Mouse (Mus musculus) CH12.LX (cell line): ENCODE measurements around the gene Olfr1309. TPM values are rescaled to one million over a fixed set of nuclear protein-coding genes. Genes with fewer than 3 reads are reported as not detected.
"Not testable (repeated sequence)": the region's sequence is repeated elsewhere in the genome, so short reads cannot be mapped to it uniquely, and the experiment has no call there.

ENCODE experiments used
- DNase-seq: peaks from one replicate; pipeline ENCODE4 v3.0.0-alpha.2; 2013; ENCODE audit errors: extremely low read depth
- H3K27ac ChIP-seq: 2 replicates; pipeline ENCODE4 v1.5.1; 2012; ENCODE audit warnings: low read depth, mild to moderate bottlenecking, control low read depth, moderate library complexity; ENCODE audit not compliant: insufficient read depth
- H3K27me3 ChIP-seq: replicated peaks from 2 replicates; pipeline ENCODE3; 2012; ENCODE audit warnings: inconsistent platforms
- H3K36me3 ChIP-seq, 2 experiments: replicated peaks in 1 of 2; 2 replicates each; pipeline versions ENCODE3 to v1.6.1; 2012; ENCODE audit warnings: inconsistent platforms in 1 of 2, low read length in 1 of 2, mild to moderate bottlenecking in 1 of 2, mixed read lengths in 1 of 2, moderate library complexity in 1 of 2; ENCODE audit not compliant: control insufficient read depth in 1 of 2, insufficient read depth in 1 of 2
- H3K4me1 ChIP-seq, 2 experiments: 2 replicates each; pipeline ENCODE4 v1.6.1; 2012; ENCODE audit warnings: inconsistent platforms in 1 of 2, moderate library complexity in 1 of 2; ENCODE audit not compliant: insufficient read depth in 2 of 2, control insufficient read depth in 1 of 2
- H3K4me2 ChIP-seq: 2 replicates; pipeline ENCODE4 v1.6.1; 2012; ENCODE audit warnings: low read depth, mild to moderate bottlenecking, control low read depth; ENCODE audit not compliant: poor library complexity, insufficient read depth, severe bottlenecking
- H3K4me3 ChIP-seq, 3 experiments: fragments of 150-350 bp in 1 of 3; sonication (generic) in 1 of 3; replicated peaks in 1 of 3; 2 replicates each; pipeline versions ENCODE3 to v1.5.1; 2011 to 2012; ENCODE audit warnings: low read depth in 2 of 3, low read length in 2 of 3, mild to moderate bottlenecking in 2 of 3, moderate library complexity in 2 of 3, control low read depth in 1 of 3, improper control_type of control experiment in 1 of 3, inconsistent platforms in 1 of 3, mixed read lengths in 1 of 3; ENCODE audit not compliant: poor library complexity in 1 of 3
- H3K79me2 ChIP-seq: replicated peaks from 2 replicates; pipeline ENCODE4 v1.6.1; 2012; ENCODE audit warnings: mild to moderate bottlenecking, moderate library complexity; ENCODE audit not compliant: control insufficient read depth, poor library complexity, insufficient read depth, severe bottlenecking; ENCODE audit errors: extremely low read depth
- H3K9ac ChIP-seq: 2 replicates; pipeline ENCODE4 v1.6.1; 2012; ENCODE audit warnings: low read depth, mild to moderate bottlenecking, control low read depth, moderate library complexity; ENCODE audit not compliant: insufficient read depth
- H3K9me3 ChIP-seq: replicated peaks from 2 replicates; pipeline ENCODE3; 2012; ENCODE audit warnings: low read length, inconsistent platforms, mixed read lengths
- BHLHE40 ChIP-seq: IDR thresholded peaks from 2 replicates; pipeline ENCODE4 v1.6.1; 2011; ENCODE audit warnings: mild to moderate bottlenecking, low read depth, low read length, improper control_type of control experiment
- CTCF ChIP-seq, 2 experiments: IDR thresholded peaks in 1 of 2; conservative IDR thresholded peaks in 1 of 2; 2 replicates each; pipeline ENCODE4 v1.5.1; 2011 to 2012; ENCODE audit warnings: low read depth in 2 of 2, low read length in 2 of 2, improper control_type of control experiment in 1 of 2, inconsistent platforms in 1 of 2, mild to moderate bottlenecking in 1 of 2, moderate library complexity in 1 of 2
- E2F4 ChIP-seq: IDR thresholded peaks from 2 replicates; pipeline ENCODE4 v1.6.1; 2011; ENCODE audit warnings: low read depth, low read length, improper control_type of control experiment; ENCODE audit not compliant: insufficient replicate concordance
- ELF1 ChIP-seq: IDR thresholded peaks from 2 replicates; pipeline ENCODE4 v1.6.1; 2014; ENCODE audit warnings: low read depth, mild to moderate bottlenecking, inconsistent platforms, low read length, improper control_type of control experiment
- ETS1 ChIP-seq: conservative IDR thresholded peaks from 2 replicates; pipeline ENCODE4 v1.6.1; 2012; ENCODE audit warnings: low read depth, mild to moderate bottlenecking, inconsistent platforms, low read length, improper control_type of control experiment, moderate library complexity
- GABPA ChIP-seq: IDR thresholded peaks from 2 replicates; pipeline ENCODE4 v1.6.1; 2012; ENCODE audit warnings: low read depth, low read length, improper control_type of control experiment, inconsistent platforms; ENCODE audit not compliant: insufficient replicate concordance
- HCFC1 ChIP-seq: IDR thresholded peaks from 2 replicates; pipeline ENCODE4 v1.6.1; 2012; ENCODE audit warnings: low read depth, mild to moderate bottlenecking, inconsistent platforms, low read length, improper control_type of control experiment
- JUND ChIP-seq: conservative IDR thresholded peaks from 2 replicates; pipeline ENCODE4 v1.6.1; 2011; ENCODE audit warnings: low read depth, low read length, improper control_type of control experiment
- MAFK ChIP-seq: IDR thresholded peaks from 2 replicates; pipeline ENCODE4 v1.6.1; 2011; ENCODE audit warnings: low read length, improper control_type of control experiment; ENCODE audit not compliant: insufficient replicate concordance
- MAX ChIP-seq: IDR thresholded peaks from 2 replicates; pipeline ENCODE4 v1.6.1; 2011; ENCODE audit warnings: low read length, improper control_type of control experiment
- MAZ ChIP-seq: IDR thresholded peaks from 2 replicates; pipeline ENCODE4 v1.6.1; 2012; ENCODE audit warnings: low read depth, mild to moderate bottlenecking, inconsistent platforms, low read length, improper control_type of control experiment, moderate library complexity
- MEF2A ChIP-seq: IDR thresholded peaks from 2 replicates; pipeline ENCODE4 v1.6.1; 2014; ENCODE audit warnings: low read depth, mild to moderate bottlenecking, inconsistent platforms, low read length, improper control_type of control experiment, borderline replicate concordance
- MYC ChIP-seq: IDR thresholded peaks from 2 replicates; pipeline ENCODE4 v1.6.1; 2011; ENCODE audit warnings: low read depth, mild to moderate bottlenecking, improper control_type of control experiment, low read length
- POLR2A ChIP-seq: IDR thresholded peaks from 2 replicates; pipeline ENCODE4 v1.6.1; 2011; ENCODE audit warnings: low read depth, mild to moderate bottlenecking, improper control_type of control experiment, low read length
- POLR2AphosphoS2 ChIP-seq: IDR thresholded peaks from 2 replicates; pipeline ENCODE4 v1.6.1; 2011; ENCODE audit warnings: low read depth, low read length, improper control_type of control experiment
- USF2 ChIP-seq: conservative IDR thresholded peaks from 2 replicates; pipeline ENCODE4 v1.6.1; 2011; ENCODE audit warnings: low read depth, low read length, improper control_type of control experiment
- ZC3H11A ChIP-seq: IDR thresholded peaks from 2 replicates; pipeline ENCODE4 v1.6.1; 2012; ENCODE audit warnings: low read depth, mild to moderate bottlenecking, inconsistent platforms, low read length, improper control_type of control experiment
- dilution Hi-C: fragments of 300-500 bp; cut with MboI; formaldehyde crosslinking; loops from 2 replicates; pipeline ENCODE4 v1.14.3; 2020; ENCODE audit warnings: low sequenced_read_pairs; ENCODE audit not compliant: extremely low pct_unique_long_range_greater_than_20kb, extremely low pct_ligation_motif_present
- in situ Hi-C: fragments of 300-500 bp; cut with MboI; formaldehyde crosslinking; loops from 3 replicates; pipeline ENCODE4 v1.14.3; 2019; ENCODE audit warnings: low sequenced_read_pairs, low pct_ligation_motif_present, low pct_unique_long_range_greater_than_20kb, mixed read lengths
- polyA plus RNA-seq: library from polyadenylated mRNA; unstranded; fragments of >175 nt; gene quantifications from 2 replicates; pipeline ENCODE4 v1.2.1, GENCODE M21; 2012; ENCODE audit warnings: low read depth; ENCODE audit not compliant: insufficient read length
- total RNA-seq, 2 experiments: library from RNA; depleted of rRNA; stranded (reverse); fragments of 300-350 nt in 1 of 2; fragments of >200 nt in 1 of 2; gene quantifications; 2 replicates each; pipeline ENCODE4 v1.2.3; 2012 to 2014

The Olfr1309 gene
- total RNA-seq (2012; rRNA removed) (not detected in 2 replicates), total RNA-seq (2014; rRNA removed) (not detected in 2 replicates), polyA plus RNA-seq (not detected in 2 replicates)

DNA sequence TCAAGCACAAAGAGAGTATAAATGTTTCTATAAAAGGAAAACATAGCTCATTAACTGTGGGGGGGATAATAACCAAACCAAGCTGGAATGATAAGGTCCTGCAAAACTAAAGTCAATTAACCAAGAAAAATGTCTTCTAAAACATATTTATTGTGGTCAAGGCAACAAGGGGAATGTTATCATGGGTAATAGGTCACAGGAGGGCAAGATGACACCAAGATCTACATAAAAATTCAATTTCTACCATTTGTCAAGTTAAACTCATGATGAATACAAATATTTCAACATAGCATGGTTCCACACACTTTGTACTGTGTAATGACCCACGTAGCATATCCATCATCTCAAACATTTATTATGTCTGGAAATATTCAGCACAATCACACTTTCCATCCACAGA lies at the start of gene Olfr1309:
TSS of gene Olfr1309 (minus strand) at position 101 of the 400 bp plus-strand sequence.
- Histone ChIP-seq H3K36me3 (no peaks in the 10 kb centered on the region), H3K79me2 (no peaks in the 10 kb centered on the region), H3K9ac (no peak within 1 kb of the TSS), H3K9me3 (no peaks in the 10 kb centered on the region), H3K4me1 (no peaks in the 10 kb centered on the region), H3K4me2 (no peak within 1 kb of the TSS), H3K4me3 (no peak within 1 kb of the TSS), H3K27ac (no peak within 1 kb of the TSS), H3K27me3 (peaks cover 8% of the 10 kb centered on the region)
- DNase-seq = no peak
- TF ChIP-seq BHLHE40 = no peak
- TF ChIP-seq CTCF (conservative IDR thresholded peaks at IDR 0.05 in 1 of 2, IDR thresholded peaks at IDR 0.05 in 1 of 2; ENCODE audit: low read depth in 2 of 2, low read length in 2 of 2) = no peak
- dilution Hi-C loops = no loop called here
- in situ Hi-C loops = no loop called here

DNA sequence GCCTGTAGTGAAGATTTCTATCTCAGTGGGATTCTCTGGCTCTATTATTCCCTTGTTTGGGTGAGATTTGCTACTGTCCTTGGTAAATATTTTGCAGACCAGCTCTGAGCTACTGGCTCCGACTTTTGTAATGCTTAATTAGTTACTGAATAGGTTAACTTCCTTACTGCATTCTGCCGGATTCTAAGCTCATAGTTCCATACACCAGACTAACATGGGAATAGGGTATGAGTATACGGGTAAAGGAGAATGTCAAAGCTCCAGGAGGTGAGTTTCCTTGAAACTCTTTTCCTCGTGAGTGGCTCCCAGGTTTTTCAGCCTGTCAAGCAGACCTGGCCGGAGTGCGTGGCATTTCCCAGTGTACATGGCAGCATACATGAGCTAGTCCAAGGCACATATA lies 36.9 kb upstream of the Olfr1309 start:
- H3K27ac ChIP-seq, H3K4me2 ChIP-seq, H3K4me3 ChIP-seq, dilution Hi-C loops, H3K36me3 ChIP-seq, H3K4me1 ChIP-seq, H3K79me2 ChIP-seq, in situ Hi-C loops, H3K9me3 ChIP-seq, DNase-seq, H3K9ac ChIP-seq: not testable (repeated sequence)
- H3K27me3 ChIP-seq = peaks cover 48% of the 10 kb centered on the region

DNA sequence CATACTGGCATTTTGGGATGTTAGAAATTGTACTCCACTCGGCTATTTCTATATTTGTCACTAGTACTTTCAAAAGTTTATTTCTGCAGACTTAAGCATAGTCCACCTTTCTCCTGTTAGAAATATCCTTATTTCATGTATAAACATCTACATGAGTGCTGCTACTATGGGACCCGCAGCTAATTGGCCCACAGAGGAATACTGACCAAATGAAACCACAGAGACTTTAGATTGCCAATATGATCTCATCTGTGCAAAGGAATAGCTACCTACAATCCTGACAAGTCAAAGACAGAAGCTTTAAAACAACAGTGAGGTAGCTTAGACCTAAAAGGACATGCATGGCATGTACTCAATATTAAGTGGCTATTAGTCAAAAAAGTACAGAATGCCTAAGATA lies 34.2 kb upstream of the Olfr1309 start, which contains the start of gene Olfr1311:
TSS of gene Olfr1311 (minus strand) at position 101 of the 400 bp plus-strand sequence.
- in situ Hi-C loops (no loop called here), dilution Hi-C loops (no loop called here)
- Histone ChIP-seq H3K36me3 (no peaks in the 10 kb centered on the region), H3K79me2 (no peaks in the 10 kb centered on the region), H3K4me2 (no peak within 1 kb of the TSS), H3K9me3 (no peaks in the 10 kb centered on the region), H3K27ac (no peak within 1 kb of the TSS)
- TF ChIP-seq MAX (no peak), MAZ (no peak), E2F4 (no peak), POLR2A (no peak), MEF2A (no peak), ELF1 (no peak), HCFC1 (no peak), ZC3H11A (no peak), MAFK (no peak), POLR2AphosphoS2 (no peak), USF2 (no peak), GABPA (no peak), ETS1 (no peak), MYC (no peak), JUND (no peak)
- TF ChIP-seq, all 38 proteins: peak for 0
- no peak within 1 kb of the TSS for H3K4me3 ChIP-seq
- H3K9ac ChIP-seq = no peak within 1 kb of the TSS
- H3K4me1 ChIP-seq = no peaks in the 10 kb centered on the region
- no peak for DNase-seq
- peaks cover 49% of the 10 kb centered on the region for H3K27me3 ChIP-seq
